Mouse (Mus musculus) cerebellum, adult 2 months (tissue): ENCODE results near the gene Zfp54.

Source experiments
- CTCF ChIP-seq: fragments of 200-500 bp; IDR thresholded peaks from 2 replicates; pipeline ENCODE4 v1.5.1; 2011; ENCODE audit warnings: low read depth, mild to moderate bottlenecking, control low read depth, low read length, moderate library complexity, borderline replicate concordance; ENCODE audit not compliant: insufficient read depth
- POLR2A ChIP-seq: fragments of 200-500 bp; IDR thresholded peaks from 2 replicates; pipeline ENCODE4 v1.6.1; 2011; ENCODE audit warnings: low read length, control low read depth, borderline replicate concordance; ENCODE audit not compliant: insufficient read depth

- TF ChIP-seq CTCF (peak; percentile 58), POLR2A (no peak)
Measured at GRCm38 (mm10) chr17:21422664-21423599, at the start of gene Zfp54.
